Comparison of ENCODE assay signal across 17 mouse cellular contexts in the genomic region with DNA sequence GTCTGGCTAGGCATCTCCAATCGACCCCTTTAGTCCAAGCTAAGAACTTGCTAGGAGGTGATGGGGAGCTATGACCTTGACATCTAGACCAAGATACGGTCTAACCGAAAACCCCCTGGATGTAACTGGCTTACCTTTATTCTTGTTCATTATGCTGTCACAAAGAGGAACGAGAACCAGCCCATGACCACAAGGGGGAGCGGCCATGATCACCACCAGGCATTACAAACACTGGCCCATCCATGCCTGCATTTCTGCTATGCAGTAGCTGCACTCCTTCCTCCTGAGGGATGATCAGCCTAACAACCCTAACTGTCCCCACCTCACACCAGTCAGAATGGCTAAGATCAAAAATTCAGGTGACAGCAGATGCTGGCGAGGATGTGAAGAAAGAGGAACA. TPM values are rescaled to one million over a fixed set of nuclear protein-coding genes. Genes with fewer than 3 reads are reported as not detected.
DNase-seq lines count a peak whose midpoint lies in the region; ATAC-seq and TF ChIP-seq lines count a peak whose summit lies in the region.
"Had no signal": no experiment of that assay in that cellular context is flagged by ENCODE, and none has a peak within 500 bp of the region (broad histone marks: within the 10 kb centered on the region; RNA-seq: fewer than 3 reads in every experiment).

No protein-coding gene starts in this region.

- no peak; the same call in 1 of the 2 replicates for TF ChIP-seq CTCF in left cerebral cortex, adult 2 months (IDR thresholded peaks at IDR 0.05)
- 0 out of 4 replicates have a peak, but pooled peaks of 1 of the 2 experiments have one; percentile 1 for TF ChIP-seq CTCF in CH12.LX (conservative IDR thresholded peaks at IDR 0.05 in 1 of 2, IDR thresholded peaks at IDR 0.05 in 1 of 2; ENCODE audit: low read depth in 2 of 2, low read length in 2 of 2)

- H3K4me2 ChIP-seq in heart, embryonic 12.5 days: no peak overlapping the region
- no peak overlapping the region for H3K4me2 ChIP-seq in CH12.LX (ENCODE audit: insufficient read depth, low read depth, poor library complexity, severe bottlenecking)
- H3K4me2 ChIP-seq: limb, embryonic 12.5 days; lung, embryonic 15.5 days; midbrain, embryonic 12.5 days had no signal

- no peaks in the 10 kb centered on the region for H3K79me2 ChIP-seq in CH12.LX (replicated peaks; ENCODE audit: control insufficient read depth, extremely low read depth, insufficient read depth, poor library complexity, severe bottlenecking)

- TF ChIP-seq EP300 in CH12.LX (IDR thresholded peaks at IDR 0.05; ENCODE audit: low read length): no peak

- in situ Hi-C loops in CH12.LX (cut with MboI; ENCODE audit: low pct_ligation_motif_present, low pct_unique_long_range_greater_than_20kb, low sequenced_read_pairs): loop anchor here (25.0 kb wide), 2 partner anchors 1500 to 1825 kb away; a partner anchor contains a TSS

- no peak for TF ChIP-seq POLR2A in CH12.LX (IDR thresholded peaks at IDR 0.05; ENCODE audit: low read depth, low read length)

- H3K9me3 ChIP-seq in heart, embryonic 12.5 days (replicated peaks): no peaks in the 10 kb centered on the region
- H3K9me3 ChIP-seq in CH12.LX (replicated peaks; ENCODE audit: low read length): peaks cover 2% of the 10 kb centered on the region
- H3K9me3 ChIP-seq: limb, embryonic 12.5 days; lung, embryonic 15.5 days; midbrain, embryonic 12.5 days had no signal

- dilution Hi-C loops in CH12.LX (cut with MboI; ENCODE audit: extremely low pct_ligation_motif_present, extremely low pct_unique_long_range_greater_than_20kb, low sequenced_read_pairs): no loop called here

- no peak overlapping the region for H3K9ac ChIP-seq in heart, embryonic 12.5 days
- H3K9ac ChIP-seq in CH12.LX (ENCODE audit: insufficient read depth, low read depth): no peak overlapping the region
- H3K9ac ChIP-seq: limb, embryonic 12.5 days; lung, embryonic 15.5 days; midbrain, embryonic 12.5 days had no signal

- H3K4me3 ChIP-seq in heart, embryonic 12.5 days: no peak overlapping the region
- no peak overlapping the region for H3K4me3 ChIP-seq in left cerebral cortex, adult 2 months
- H3K4me3 ChIP-seq in CH12.LX (replicated peaks in 1 of 3; ENCODE audit: low read depth in 2 of 3, low read length in 2 of 3, poor library complexity in 1 of 3): no peak overlapping the region
- H3K4me3 ChIP-seq: limb, embryonic 12.5 days; lung, embryonic 15.5 days; midbrain, embryonic 12.5 days had no signal

- no peak overlapping the region for H3K27ac ChIP-seq in heart, embryonic 12.5 days (ENCODE audit: poor library complexity, severe bottlenecking)
- H3K27ac ChIP-seq in left cerebral cortex, adult 2 months: no peak overlapping the region
- no peak overlapping the region for H3K27ac ChIP-seq in CH12.LX (ENCODE audit: insufficient read depth, low read depth)
- H3K27ac ChIP-seq: limb, embryonic 12.5 days; lung, embryonic 15.5 days; midbrain, embryonic 12.5 days had no signal

- intact Hi-C loops in left cerebral cortex, postnatal 4 days (cut with DNase I): no loop called here
- intact Hi-C loops in left cerebral cortex, adult 2 months (cut with DNase I): loop anchor here (5.0 kb wide), 2 partner anchors 35 to 385 kb away; a partner anchor contains a TSS

- 67% methylated on average over 6 of the region's 6 CpGs for WGBS in heart, embryonic 12.5 days

- H3K36me3 ChIP-seq in heart, embryonic 12.5 days: no peaks in the 10 kb centered on the region
- H3K36me3 ChIP-seq in CH12.LX (replicated peaks in 1 of 2; ENCODE audit: control insufficient read depth in 1 of 2, insufficient read depth in 1 of 2, low read length in 1 of 2): no peaks in the 10 kb centered on the region
- H3K36me3 ChIP-seq: limb, embryonic 12.5 days; lung, embryonic 15.5 days; midbrain, embryonic 12.5 days had no signal

- peak; percentile 27 for DNase-seq in heart, adult 11 months
- DNase-seq in left cerebral cortex, postnatal 4 days: peak; percentile 18
- no peak for DNase-seq in left cerebral cortex, adult 2 months (ENCODE audit: extremely low spot score in 1 of 2, low spot score in 2 of 2)
- DNase-seq in CH12.LX (ENCODE audit: extremely low read depth): peak; percentile 3
- DNase-seq in embryo, embryonic 9.5 days (ENCODE audit: extremely low spot score): peak; percentile 10
- no peak for DNase-seq in neural tube, embryonic 10.5 days (ENCODE audit: extremely low spot score, low spot score)
- no peak for DNase-seq in thymus, postnatal 4 days

- ATAC-seq in heart, embryonic 12.5 days (ENCODE audit: insufficient number of reproducible peaks, low FRiP score): no peak

- no peak for TF ChIP-seq RAD21 in CH12.LX (IDR thresholded peaks at IDR 0.05; ENCODE audit: low read depth, low read length)

- H3K4me1 ChIP-seq in heart, embryonic 12.5 days (replicated peaks): peaks cover 4% of the 10 kb centered on the region
- no peaks in the 10 kb centered on the region for H3K4me1 ChIP-seq in CH12.LX (ENCODE audit: control insufficient read depth in 1 of 2, insufficient read depth in 2 of 2)
- H3K4me1 ChIP-seq: limb, embryonic 12.5 days; lung, embryonic 15.5 days; midbrain, embryonic 12.5 days had no signal

- H3K27me3 ChIP-seq in heart, embryonic 12.5 days (replicated peaks): no peaks in the 10 kb centered on the region
- H3K27me3 ChIP-seq in CH12.LX (replicated peaks): no peaks in the 10 kb centered on the region
- H3K27me3 ChIP-seq: limb, embryonic 12.5 days; lung, embryonic 15.5 days; midbrain, embryonic 12.5 days had no signal

TF ChIP-seq in CH12.LX, 34 proteins besides CTCF, POLR2A, EP300 and RAD21:
- TF ChIP-seq USF2 (conservative IDR thresholded peaks at IDR 0.05; ENCODE audit: low read depth, low read length): no peak
- no peak for TF ChIP-seq SIN3A (IDR thresholded peaks at IDR 0.05; ENCODE audit: low read length)
- no peak for TF ChIP-seq E2F4 (IDR thresholded peaks at IDR 0.05; ENCODE audit: insufficient replicate concordance, low read depth, low read length)
- no peak for TF ChIP-seq CHD1 (IDR thresholded peaks at IDR 0.05; ENCODE audit: low read depth, low read length)
- TF ChIP-seq PAX5 (IDR thresholded peaks at IDR 0.05; ENCODE audit: low read length): no peak
- TF ChIP-seq ZC3H11A (IDR thresholded peaks at IDR 0.05; ENCODE audit: low read depth, low read length): no peak
- TF ChIP-seq SMC3 (IDR thresholded peaks at IDR 0.05; ENCODE audit: low read depth, low read length): no peak
- no peak for TF ChIP-seq MXI1 (IDR thresholded peaks at IDR 0.05; ENCODE audit: low read depth, low read length)
- no peak for TF ChIP-seq RCOR1 (conservative IDR thresholded peaks at IDR 0.05; ENCODE audit: low read depth, low read length)
- TF ChIP-seq UBTF (IDR thresholded peaks at IDR 0.05; ENCODE audit: low read depth, low read length): no peak

RNA-seq across cellular contexts. Expression of a gene that starts 35.8 kb away (rescaled TPM):
- not detected in 2 replicates for polyA plus RNA-seq in heart, embryonic 12.5 days (2016; fragmentation: Nextera tagmentation; extraction: Ambion mirVana)
- not detected for total RNA-seq in left cerebral cortex, postnatal 4 days (2021)
- total RNA-seq in left cerebral cortex, adult 2 months (2021): under 1 TPM in 1 of 2 experiments, not detected in 1; 0.27 TPM
- not detected in 2 replicates for total RNA-seq in CH12.LX (2012; rRNA removed)
- total RNA-seq in CH12.LX (2014; rRNA removed): not detected in 2 replicates
- not detected in 2 replicates for polyA plus RNA-seq in CH12.LX (2012; ENCODE audit: insufficient read length, low read depth)
- total RNA-seq: adrenal gland, adult 18-20 months; heart, adult 18-20 months; layer of hippocampus, postnatal 14 days had no signal
- polyA plus RNA-seq: kidney, embryonic 16.5 days; limb, embryonic 12.5 days; lung, embryonic 15.5 days; midbrain, embryonic 12.5 days; neural tube, embryonic 14.5 days; stomach, embryonic 14.5 days had no signal

RNA-seq across cellular contexts. Expression of a gene that starts 52.3 kb away (rescaled TPM):
- polyA plus RNA-seq in heart, embryonic 12.5 days (2016; fragmentation: Nextera tagmentation; extraction: Ambion mirVana): 0.03 TPM in 2 replicates
- total RNA-seq in left cerebral cortex, postnatal 4 days (2021): under 1 TPM; 0.24 to 0.26 TPM
- under 1 TPM; 0.09 to 0.14 TPM for total RNA-seq in left cerebral cortex, adult 2 months (2021)
- total RNA-seq in CH12.LX (2012; rRNA removed): not detected in 2 replicates
- total RNA-seq in CH12.LX (2014; rRNA removed): not detected in 2 replicates
- not detected in 2 replicates for polyA plus RNA-seq in CH12.LX (2012; ENCODE audit: insufficient read length, low read depth)
- polyA plus RNA-seq: neural tube, embryonic 14.5 days had no signal

Comparison
In these comparisons a context has a peak if more than half of its experiments do, and no peak if none do; other contexts are left out.
1. DNase-seq: peak in heart, adult 11 months (single experiment), left cerebral cortex, postnatal 4 days (single experiment), CH12.LX (single experiment) and embryo, embryonic 9.5 days (single experiment); none in left cerebral cortex, adult 2 months (0 of 2), neural tube, embryonic 10.5 days (single experiment) and thymus, postnatal 4 days (single experiment).